Comparison of ENCODE assay signal across 27 mouse cellular contexts in genomic region chr11:87570743-87571142, GRCm38 (mm10). TPM values are rescaled to one million over a fixed set of nuclear protein-coding genes. Genes with fewer than 3 reads are reported as not detected.
DNase-seq lines count a peak whose midpoint lies in the region; ATAC-seq and TF ChIP-seq lines count a peak whose summit lies in the region.
"Had no signal": no experiment of that assay in that cellular context is flagged by ENCODE, and none has a peak within 500 bp of the region (broad histone marks: within the 10 kb centered on the region; RNA-seq: fewer than 3 reads in every experiment).

No protein-coding gene starts in this region.

- ATAC-seq in kidney, embryonic 16.5 days (ENCODE audit: low FRiP score, low TSS enrichment) = 0 out of 2 replicates have a peak, but pooled peaks have one; percentile 57
- ATAC-seq in limb, embryonic 14.5 days (ENCODE audit: low FRiP score, low read depth) = peak; percentile 56; the same call in 1 of the 2 replicates
- ATAC-seq: forebrain, embryonic 15.5 days; midbrain, embryonic 13.5 days had no signal

- no peak overlapping the region for H3K4me2 ChIP-seq in kidney, embryonic 16.5 days (replicated peaks; ENCODE audit: low read depth, low read length)
- H3K4me2 ChIP-seq in limb, embryonic 14.5 days (replicated peaks; ENCODE audit: low read depth, low read length, severe bottlenecking) = no peak overlapping the region
- H3K4me2 ChIP-seq: embryonic facial prominence, embryonic 12.5 days; forebrain, embryonic 15.5 days; hindbrain, embryonic 12.5 days; midbrain, embryonic 13.5 days; neural tube, embryonic 13.5 days had no signal

- H3K9me3 ChIP-seq in heart, embryonic 10.5 days = no peaks in the 10 kb centered on the region
- no peaks in the 10 kb centered on the region for H3K9me3 ChIP-seq in kidney, embryonic 16.5 days (ENCODE audit: low read length)
- H3K9me3 ChIP-seq in limb, embryonic 14.5 days (ENCODE audit: control insufficient read depth, low read length) = no peaks in the 10 kb centered on the region
- H3K9me3 ChIP-seq: embryonic facial prominence, embryonic 12.5 days; forebrain, embryonic 15.5 days; hindbrain, embryonic 12.5 days; midbrain, embryonic 13.5 days; neural tube, embryonic 13.5 days had no signal

- TF ChIP-seq POLR2A in limb, embryonic 14.5 days (IDR thresholded peaks at IDR 0.05; ENCODE audit: borderline replicate concordance, extremely low read depth, insufficient read depth, insufficient read length) = no peak

- H3K27me3 ChIP-seq in heart, embryonic 10.5 days (ENCODE audit: insufficient read depth, poor library complexity, severe bottlenecking) = no peaks in the 10 kb centered on the region
- H3K27me3 ChIP-seq in kidney, embryonic 16.5 days (ENCODE audit: insufficient read depth, low read length) = no peaks in the 10 kb centered on the region
- H3K27me3 ChIP-seq in limb, embryonic 14.5 days (ENCODE audit: control insufficient read depth, insufficient read depth, low read length) = no peaks in the 10 kb centered on the region
- H3K27me3 ChIP-seq: embryonic facial prominence, embryonic 12.5 days; forebrain, embryonic 15.5 days; hindbrain, embryonic 12.5 days; midbrain, embryonic 13.5 days; neural tube, embryonic 13.5 days had no signal

- no peak for DNase-seq in heart, embryonic 10.5 days (ENCODE audit: low spot score)
- DNase-seq in heart, adult 18-20 months = no peak
- no peak for DNase-seq in kidney, adult 9 months
- DNase-seq in limb, embryonic 14.5 days (ENCODE audit: low spot score) = no peak
- DNase-seq in cerebellum, adult 18-20 months = no peak
- DNase-seq: adrenal gland, adult 2 months; B cell, adult 2 months; cerebellum, adult 9-11 months; gastrocnemius, postnatal 36 days; kidney, adult 2 months; liver; lung, adult 18-20 months; lung, postnatal 14 days; right cerebral cortex, postnatal 14 days; spleen, adult 18-20 months; thymus, adult 18-20 months had no signal

- no peak overlapping the region for H3K9ac ChIP-seq in kidney, embryonic 16.5 days (replicated peaks; ENCODE audit: low read length)
- no peak overlapping the region for H3K9ac ChIP-seq in limb, embryonic 14.5 days (ENCODE audit: low read depth, low read length, severe bottlenecking)
- H3K9ac ChIP-seq: embryonic facial prominence, embryonic 12.5 days; forebrain, embryonic 15.5 days; hindbrain, embryonic 12.5 days; midbrain, embryonic 13.5 days; neural tube, embryonic 13.5 days had no signal

- peaks cover 65% of the 10 kb centered on the region for H3K4me1 ChIP-seq in heart, embryonic 10.5 days
- H3K4me1 ChIP-seq in kidney, embryonic 16.5 days (ENCODE audit: insufficient read depth, low read length) = peaks cover 39% of the 10 kb centered on the region
- H3K4me1 ChIP-seq in brown adipose tissue, adult 24 weeks (ENCODE audit: control insufficient read depth, insufficient read depth, insufficient read length, low read length) = peaks cover 41% of the 10 kb centered on the region
- no peaks in the 10 kb centered on the region for H3K4me1 ChIP-seq in limb, embryonic 14.5 days (ENCODE audit: control insufficient read depth, insufficient read depth, low read length)
- H3K4me1 ChIP-seq: forebrain, embryonic 15.5 days; neural tube, embryonic 13.5 days had no signal

- 0 out of 2 replicates have a peak overlapping the region, but pooled peaks have one; percentile 31 for H3K27ac ChIP-seq in heart, embryonic 10.5 days
- H3K27ac ChIP-seq in kidney, embryonic 16.5 days (ENCODE audit: low read length) = no peak overlapping the region
- H3K27ac ChIP-seq in brown adipose tissue, adult 24 weeks (replicated peaks; ENCODE audit: low read depth, low read length) = peak overlapping the region; percentile 87
- H3K27ac ChIP-seq in limb, embryonic 14.5 days (replicated peaks; ENCODE audit: low read depth, low read length) = no peak overlapping the region
- H3K27ac ChIP-seq: embryonic facial prominence, embryonic 12.5 days; forebrain, embryonic 15.5 days; hindbrain, embryonic 12.5 days; midbrain, embryonic 13.5 days; neural tube, embryonic 13.5 days had no signal

- no peak overlapping the region for H3K4me3 ChIP-seq in heart, embryonic 10.5 days
- H3K4me3 ChIP-seq in kidney, embryonic 16.5 days (ENCODE audit: low read length) = no peak overlapping the region
- H3K4me3 ChIP-seq in brown adipose tissue, adult 24 weeks (ENCODE audit: insufficient read depth, low read depth, low read length) = no peak overlapping the region
- H3K4me3 ChIP-seq in limb, embryonic 14.5 days (replicated peaks; ENCODE audit: low read length) = no peak overlapping the region
- H3K4me3 ChIP-seq: embryonic facial prominence, embryonic 12.5 days; forebrain, embryonic 15.5 days; hindbrain, embryonic 12.5 days; midbrain, embryonic 13.5 days; neural tube, embryonic 13.5 days had no signal

- no peaks in the 10 kb centered on the region for H3K36me3 ChIP-seq in heart, embryonic 10.5 days
- H3K36me3 ChIP-seq in kidney, embryonic 16.5 days (ENCODE audit: insufficient read depth, low read length) = no peaks in the 10 kb centered on the region
- H3K36me3 ChIP-seq in limb, embryonic 14.5 days (ENCODE audit: control insufficient read depth, insufficient read depth, low read length) = no peaks in the 10 kb centered on the region
- H3K36me3 ChIP-seq: embryonic facial prominence, embryonic 12.5 days; forebrain, embryonic 15.5 days; hindbrain, embryonic 12.5 days; midbrain, embryonic 13.5 days; neural tube, embryonic 13.5 days had no signal

- 6% methylated on average over 5 of the region's 5 CpGs for WGBS in heart, embryonic 10.5 days
- WGBS in kidney, embryonic 16.5 days = 35% methylated on average over 5 of the region's 5 CpGs
- WGBS in limb, embryonic 14.5 days = 73% methylated on average over 5 of the region's 5 CpGs

RNA-seq across cellular contexts. Expression of gene Sept4, which starts 2.0 kb away (rescaled TPM):
- 11.2 and 14.3 TPM in 2 replicates for polyA plus RNA-seq in heart, embryonic 10.5 days (2016; fragmentation: Nextera tagmentation; extraction: Ambion mirVana)
- total RNA-seq in heart, adult 18-20 months (2021) = 10 to 100 TPM; 31.8 to 37.7 TPM
- 70.6 and 77.8 TPM in 2 replicates for polyA plus RNA-seq in kidney, embryonic 16.5 days (2015; fragmentation: Nextera tagmentation; extraction: Ambion mirVana)
- polyA plus RNA-seq in brown adipose tissue, adult 24 weeks (2012; ENCODE audit: insufficient read depth, insufficient read length, missing spikeins) = 19.7 and 35.0 TPM in 2 replicates
- polyA plus RNA-seq in limb, embryonic 14.5 days (2012; rRNA removed) = 20.4 and 25.8 TPM in 2 replicates
- polyA plus RNA-seq in limb, embryonic 14.5 days (2014; fragmentation: Nextera tagmentation; extraction: Ambion mirVana) = 20.5 and 25.7 TPM in 2 replicates

RNA-seq across cellular contexts. Expression of gene Gm11492, which starts 4.3 kb away (rescaled TPM):
- polyA plus RNA-seq in heart, embryonic 10.5 days (2016; fragmentation: Nextera tagmentation; extraction: Ambion mirVana) = not detected in 2 replicates
- total RNA-seq in heart, adult 18-20 months (2021) = not detected
- not detected in 2 replicates for polyA plus RNA-seq in kidney, embryonic 16.5 days (2015; fragmentation: Nextera tagmentation; extraction: Ambion mirVana)
- polyA plus RNA-seq in brown adipose tissue, adult 24 weeks (2012; ENCODE audit: insufficient read depth, insufficient read length, missing spikeins) = not detected in 2 replicates
- not detected in 2 replicates for polyA plus RNA-seq in limb, embryonic 14.5 days (2012; rRNA removed)
- not detected in 2 replicates for polyA plus RNA-seq in limb, embryonic 14.5 days (2014; fragmentation: Nextera tagmentation; extraction: Ambion mirVana)
- total RNA-seq: adrenal gland, adult 2 months; gastrocnemius, postnatal 36 days; layer of hippocampus, postnatal 10 days; megakaryocyte, adult 5-6 weeks had no signal
- polyA plus RNA-seq: adrenal gland, adult 2 months; embryonic facial prominence, embryonic 12.5 days; forebrain, embryonic 15.5 days; hindbrain, embryonic 12.5 days; kidney, adult 2 months; large intestine, adult 2 months; midbrain, embryonic 13.5 days; neural tube, embryonic 13.5 days; stomach, embryonic 14.5 days had no signal

RNA-seq across cellular contexts. Expression of gene Mtmr4, which starts 21.2 kb away (rescaled TPM):
- polyA plus RNA-seq in heart, embryonic 10.5 days (2016; fragmentation: Nextera tagmentation; extraction: Ambion mirVana) = 29.7 and 38.1 TPM in 2 replicates
- 10 to 100 TPM; 22.9 to 25.2 TPM for total RNA-seq in heart, adult 18-20 months (2021)
- polyA plus RNA-seq in kidney, embryonic 16.5 days (2015; fragmentation: Nextera tagmentation; extraction: Ambion mirVana) = 41.7 and 42.2 TPM in 2 replicates
- polyA plus RNA-seq in brown adipose tissue, adult 24 weeks (2012; ENCODE audit: insufficient read depth, insufficient read length, missing spikeins) = 5.8 TPM in 2 replicates
- polyA plus RNA-seq in limb, embryonic 14.5 days (2012; rRNA removed) = 33.2 and 37.8 TPM in 2 replicates
- polyA plus RNA-seq in limb, embryonic 14.5 days (2014; fragmentation: Nextera tagmentation; extraction: Ambion mirVana) = 29.0 and 29.5 TPM in 2 replicates

RNA-seq across cellular contexts. Expression of gene Hsf5, which starts 46.2 kb away (rescaled TPM):
- polyA plus RNA-seq in heart, embryonic 10.5 days (2016; fragmentation: Nextera tagmentation; extraction: Ambion mirVana) = 0.15 and 0.21 TPM in 2 replicates
- not detected for total RNA-seq in heart, adult 18-20 months (2021)
- polyA plus RNA-seq in kidney, embryonic 16.5 days (2015; fragmentation: Nextera tagmentation; extraction: Ambion mirVana) = 0.17 and 0.32 TPM in 2 replicates
- not detected in 2 replicates for polyA plus RNA-seq in brown adipose tissue, adult 24 weeks (2012; ENCODE audit: insufficient read depth, insufficient read length, missing spikeins)
- polyA plus RNA-seq in limb, embryonic 14.5 days (2012; rRNA removed) = 0.15 and 0.26 TPM in 2 replicates
- 0.21 and 0.25 TPM in 2 replicates for polyA plus RNA-seq in limb, embryonic 14.5 days (2014; fragmentation: Nextera tagmentation; extraction: Ambion mirVana)
- total RNA-seq: gastrocnemius, postnatal 36 days had no signal

Comparison
In these comparisons a context has a peak if more than half of its experiments do, and no peak if none do; other contexts are left out.
1. H3K27ac ChIP-seq: peak in heart, embryonic 10.5 days (single experiment) and brown adipose tissue, adult 24 weeks (single experiment); none in kidney, embryonic 16.5 days (single experiment) and limb, embryonic 14.5 days (single experiment).